Mouse (Mus musculus): ENCODE measurements around the gene Slbp. TPM values are rescaled to one million over a fixed set of nuclear protein-coding genes. Genes with fewer than 3 reads are reported as not detected.

Slbp gene
- polyA plus RNA-seq, 1 experiment, result 87.4 TPM

GRCm38 (mm10) chr5:33681611-33682388 is 29.4 kb upstream of the Slbp start:
- no peak overlapping the region for H3K4me3 ChIP-seq (ENCODE audit: control insufficient read depth, insufficient read depth, low read length)
- 32% methylated on average over 15 of the region's 15 CpGs for WGBS
- H3K36me3 ChIP-seq (ENCODE audit: control insufficient read depth, insufficient read depth, low read length), result no peaks in the 10 kb centered on the region
- TF ChIP-seq CTCF (IDR thresholded peaks at IDR 0.05; ENCODE audit: borderline replicate concordance, control insufficient read depth, extremely low read depth, insufficient read depth, low read length, poor library complexity) (no peak), POLR2A (IDR thresholded peaks at IDR 0.05; ENCODE audit: control insufficient read depth, extremely low read depth, insufficient read depth, low read length, poor library complexity) (no peak)
- DNase-seq, result no peak
- no peaks in the 10 kb centered on the region for H3K27me3 ChIP-seq (ENCODE audit: control insufficient read depth, insufficient read depth, low read length)
- H3K27ac ChIP-seq (ENCODE audit: control insufficient read depth, insufficient read depth, low read length), result no peak overlapping the region
- H3K4me1 ChIP-seq (replicated peaks; ENCODE audit: control insufficient read depth, insufficient read depth, low read length), result peaks cover 12% of the 10 kb centered on the region

DNA sequence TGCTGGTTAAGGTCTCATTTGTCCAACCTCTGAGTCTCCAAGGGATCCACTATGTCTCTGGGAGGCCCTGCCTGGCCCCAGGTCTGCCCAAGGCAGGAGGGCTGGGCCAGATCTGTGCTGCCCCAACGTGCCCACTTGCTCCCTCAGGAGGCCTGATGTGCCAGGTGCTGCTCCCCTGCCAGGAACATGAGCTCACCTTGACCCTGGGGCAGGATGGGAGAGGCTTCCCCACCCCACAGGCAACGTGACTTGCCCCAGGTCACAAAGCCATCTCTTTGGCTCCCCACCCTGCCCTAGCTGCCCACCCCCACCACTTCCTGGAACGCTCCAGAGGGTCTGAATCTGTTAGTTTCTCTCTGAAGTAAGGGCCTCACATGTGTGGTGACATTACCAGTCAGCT is 28.7 kb upstream of the Slbp start:
- no peaks in the 10 kb centered on the region for H3K36me3 ChIP-seq (ENCODE audit: control insufficient read depth, insufficient read depth, low read length)
- DNase-seq, result no peak
- no peak overlapping the region for H3K27ac ChIP-seq (ENCODE audit: control insufficient read depth, insufficient read depth, low read length)
- no peak for TF ChIP-seq POLR2A (IDR thresholded peaks at IDR 0.05; ENCODE audit: control insufficient read depth, extremely low read depth, insufficient read depth, low read length, poor library complexity)
- TF ChIP-seq CTCF (IDR thresholded peaks at IDR 0.05; ENCODE audit: borderline replicate concordance, control insufficient read depth, extremely low read depth, insufficient read depth, low read length, poor library complexity), result no peak
- WGBS, result 32% methylated on average over 3 of the region's 3 CpGs
- peaks cover 12% of the 10 kb centered on the region for H3K4me1 ChIP-seq (replicated peaks; ENCODE audit: control insufficient read depth, insufficient read depth, low read length)
- H3K4me3 ChIP-seq (ENCODE audit: control insufficient read depth, insufficient read depth, low read length), result no peak overlapping the region
- H3K27me3 ChIP-seq (ENCODE audit: control insufficient read depth, insufficient read depth, low read length), result no peaks in the 10 kb centered on the region

DNA sequence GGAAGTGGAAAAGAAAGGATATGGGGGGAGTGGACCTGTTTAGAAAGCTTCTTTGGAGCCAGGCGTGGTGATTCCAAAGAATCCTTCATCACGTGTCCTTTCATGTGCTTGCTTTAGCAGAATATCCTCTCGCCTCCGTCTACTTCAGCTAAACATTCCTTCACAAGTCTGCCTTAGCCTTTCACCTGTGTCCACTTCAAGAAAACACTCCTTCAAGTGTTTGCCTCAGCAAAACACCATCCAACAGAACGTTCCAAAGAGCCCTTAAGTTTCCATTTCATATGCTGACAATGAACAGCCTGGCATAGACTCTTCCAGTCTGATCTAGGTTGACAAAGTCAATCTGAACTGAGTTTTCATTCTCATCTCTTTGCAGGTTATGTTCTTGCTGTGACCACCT is 25.9 kb upstream of the Slbp start:
- no peak for DNase-seq
- 93% methylated on average over 5 of the region's 5 CpGs for WGBS
- Histone ChIP-seq H3K27ac (ENCODE audit: control insufficient read depth, insufficient read depth, low read length) (no peak overlapping the region), H3K27me3 (ENCODE audit: control insufficient read depth, insufficient read depth, low read length) (no peaks in the 10 kb centered on the region), H3K4me1 (replicated peaks; ENCODE audit: control insufficient read depth, insufficient read depth, low read length) (peaks cover 12% of the 10 kb centered on the region), H3K36me3 (ENCODE audit: control insufficient read depth, insufficient read depth, low read length) (no peaks in the 10 kb centered on the region), H3K4me3 (ENCODE audit: control insufficient read depth, insufficient read depth, low read length) (no peak overlapping the region)
- TF ChIP-seq POLR2A (IDR thresholded peaks at IDR 0.05; ENCODE audit: control insufficient read depth, extremely low read depth, insufficient read depth, low read length, poor library complexity) (no peak), CTCF (IDR thresholded peaks at IDR 0.05; ENCODE audit: borderline replicate concordance, control insufficient read depth, extremely low read depth, insufficient read depth, low read length, poor library complexity) (no peak)

- peak; percentile 26 for DNase-seq
- H3K27ac ChIP-seq (ENCODE audit: control insufficient read depth, insufficient read depth, low read length), result no peak overlapping the region
- no peaks in the 10 kb centered on the region for H3K27me3 ChIP-seq (ENCODE audit: control insufficient read depth, insufficient read depth, low read length)
- 0% methylated on average over 1 of the region's 1 CpGs for WGBS
- no peak for TF ChIP-seq CTCF (IDR thresholded peaks at IDR 0.05; ENCODE audit: borderline replicate concordance, control insufficient read depth, extremely low read depth, insufficient read depth, low read length, poor library complexity)
- no peak overlapping the region for H3K4me3 ChIP-seq (ENCODE audit: control insufficient read depth, insufficient read depth, low read length)
- peaks cover 2% of the 10 kb centered on the region; the same call in 1 of the 2 replicates for H3K4me1 ChIP-seq (replicated peaks; ENCODE audit: control insufficient read depth, insufficient read depth, low read length)
- peaks cover 16% of the 10 kb centered on the region for H3K36me3 ChIP-seq (ENCODE audit: control insufficient read depth, insufficient read depth, low read length)
These were observed 23.6 kb upstream of the Slbp start for GRCm38 (mm10) chr5:33675964-33676363.

DNA sequence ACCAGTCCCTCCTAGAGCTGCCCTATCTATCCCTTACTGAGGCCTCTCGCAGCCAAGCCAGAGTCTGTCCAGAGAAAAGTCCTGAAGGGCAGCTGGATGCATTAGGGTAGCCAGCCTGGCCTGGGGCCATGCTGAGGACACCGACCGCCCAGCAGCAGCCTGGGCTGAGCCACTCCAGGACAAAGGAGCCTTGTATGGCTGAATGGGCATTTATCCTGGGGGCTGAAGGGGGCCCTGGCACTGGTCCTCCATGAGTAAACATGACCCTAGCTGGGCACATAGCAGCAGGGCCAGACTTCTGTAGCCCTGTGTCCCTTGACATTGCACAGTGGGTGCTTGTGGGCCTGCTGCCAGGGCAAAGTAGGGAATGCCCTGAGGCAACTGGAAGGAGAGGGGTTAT is 22.1 kb upstream of the Slbp start:
- no peak for DNase-seq
- TF ChIP-seq CTCF (IDR thresholded peaks at IDR 0.05; ENCODE audit: borderline replicate concordance, control insufficient read depth, extremely low read depth, insufficient read depth, low read length, poor library complexity) (no peak), POLR2A (IDR thresholded peaks at IDR 0.05; ENCODE audit: control insufficient read depth, extremely low read depth, insufficient read depth, low read length, poor library complexity) (no peak)
- no peak overlapping the region for H3K27ac ChIP-seq (ENCODE audit: control insufficient read depth, insufficient read depth, low read length)
- H3K27me3 ChIP-seq (ENCODE audit: control insufficient read depth, insufficient read depth, low read length), result no peaks in the 10 kb centered on the region
- 96% methylated on average over 3 of the region's 3 CpGs for WGBS
- peaks cover 32% of the 10 kb centered on the region for H3K36me3 ChIP-seq (ENCODE audit: control insufficient read depth, insufficient read depth, low read length)
- H3K4me3 ChIP-seq (ENCODE audit: control insufficient read depth, insufficient read depth, low read length), result no peak overlapping the region
- no peaks in the 10 kb centered on the region for H3K4me1 ChIP-seq (replicated peaks; ENCODE audit: control insufficient read depth, insufficient read depth, low read length)

- no peak for DNase-seq
- H3K36me3 ChIP-seq (ENCODE audit: control insufficient read depth, insufficient read depth, low read length), result peaks cover 51% of the 10 kb centered on the region
- WGBS, result 68% methylated on average over 5 of the region's 5 CpGs
These were observed 19.3 kb upstream of the Slbp start for GRCm38 (mm10) chr5:33671659-33672058.

GRCm38 (mm10) chr5:33668223-33668622 is 15.8 kb upstream of the Slbp start:
- Histone ChIP-seq H3K4me1 (replicated peaks; ENCODE audit: control insufficient read depth, insufficient read depth, low read length) (no peaks in the 10 kb centered on the region), H3K36me3 (ENCODE audit: control insufficient read depth, insufficient read depth, low read length) (peaks cover 57% of the 10 kb centered on the region), H3K4me3 (ENCODE audit: control insufficient read depth, insufficient read depth, low read length) (no peak overlapping the region), H3K27me3 (ENCODE audit: control insufficient read depth, insufficient read depth, low read length) (no peaks in the 10 kb centered on the region), H3K27ac (ENCODE audit: control insufficient read depth, insufficient read depth, low read length) (no peak overlapping the region)
- TF ChIP-seq POLR2A (IDR thresholded peaks at IDR 0.05; ENCODE audit: control insufficient read depth, extremely low read depth, insufficient read depth, low read length, poor library complexity) (no peak), CTCF (IDR thresholded peaks at IDR 0.05; ENCODE audit: borderline replicate concordance, control insufficient read depth, extremely low read depth, insufficient read depth, low read length, poor library complexity) (no peak)
- peak; percentile 50 for DNase-seq

More at GRCm38 (mm10) chr5:33671659-33672058, 19.3 kb upstream of the Slbp start:
- no peak for TF ChIP-seq CTCF (IDR thresholded peaks at IDR 0.05; ENCODE audit: borderline replicate concordance, control insufficient read depth, extremely low read depth, insufficient read depth, low read length, poor library complexity)
- no peak for TF ChIP-seq POLR2A (IDR thresholded peaks at IDR 0.05; ENCODE audit: control insufficient read depth, extremely low read depth, insufficient read depth, low read length, poor library complexity)
- H3K4me1 ChIP-seq (replicated peaks; ENCODE audit: control insufficient read depth, insufficient read depth, low read length), result no peaks in the 10 kb centered on the region
- H3K27me3 ChIP-seq (ENCODE audit: control insufficient read depth, insufficient read depth, low read length), result no peaks in the 10 kb centered on the region
- no peak overlapping the region for H3K27ac ChIP-seq (ENCODE audit: control insufficient read depth, insufficient read depth, low read length)
- no peak overlapping the region for H3K4me3 ChIP-seq (ENCODE audit: control insufficient read depth, insufficient read depth, low read length)
